Mouse (Mus musculus): ENCODE results near the gene Vmn2r58.
"Not testable (repeated sequence)": the region's sequence is repeated elsewhere in the genome, so short reads cannot be mapped to it uniquely, and the experiment has no call there.

Gene Vmn2r58

DNA sequence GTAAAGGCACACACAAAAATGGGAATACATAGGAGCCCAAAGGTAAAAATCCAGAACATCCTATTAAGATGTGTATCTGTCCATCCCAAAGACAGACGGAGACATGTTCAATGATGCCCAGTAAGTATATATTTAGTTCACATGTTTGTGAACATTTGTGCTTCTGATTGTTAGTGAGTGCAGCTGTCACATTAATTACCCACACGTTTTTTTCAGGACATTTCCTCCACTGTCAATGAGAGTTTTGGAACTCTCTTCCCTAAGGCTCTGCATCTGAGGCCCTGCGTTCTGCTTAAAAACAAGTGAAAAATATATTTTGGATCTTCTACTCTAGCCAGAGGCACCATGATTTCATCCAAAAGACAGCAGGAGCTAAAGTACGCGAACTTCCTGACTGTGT lies at the start of gene Vmn2r58:
TSS of gene Vmn2r58 (minus strand) at position 101 of the 400 bp plus-strand sequence.
- DNase-seq = not testable (repeated sequence)
